8 mouse cellular contexts compared by ENCODE assay signal in genomic region chr6:120492499-120493373, GRCm38 (mm10). TPM values are rescaled to one million over a fixed set of nuclear protein-coding genes. Genes with fewer than 3 reads are reported as not detected.
DNase-seq lines count a peak whose midpoint lies in the region; ATAC-seq lines count a peak whose summit lies in the region.

No protein-coding gene starts in this region.

- H3K4me2 ChIP-seq in hindbrain, embryonic 15.5 days: peak overlapping the region; percentile 80
- peak overlapping the region; percentile 68 for H3K4me2 ChIP-seq in liver, embryonic 16.5 days (ENCODE audit: low read depth, low read length)
- H3K4me2 ChIP-seq in neural tube, embryonic 15.5 days: peak overlapping the region; percentile 78

- peak; percentile 45 for DNase-seq in left cerebral cortex, postnatal 4 days
- no peak for DNase-seq in left cerebral cortex, postnatal 25 days (ENCODE audit: low spot score in 2 of 2)
- DNase-seq in R1 (ENCODE audit: low read depth, low spot score): peak; percentile 61
- peak; percentile 54 for DNase-seq in embryo, embryonic 9.5 days (ENCODE audit: extremely low spot score)

- H3K9ac ChIP-seq in hindbrain, embryonic 15.5 days: peak overlapping the region; percentile 87
- no peak overlapping the region for H3K9ac ChIP-seq in liver, embryonic 16.5 days (ENCODE audit: low read depth, low read length)
- H3K9ac ChIP-seq in neural tube, embryonic 15.5 days (replicated peaks): peak overlapping the region; percentile 87

- peak; percentile 23 for ATAC-seq in hindbrain, embryonic 15.5 days (ENCODE audit: low FRiP score, low read depth)
- ATAC-seq in liver, embryonic 16.5 days (ENCODE audit: low read depth): peak; percentile 20; the same call in 1 of the 2 replicates
- peak; percentile 13 for ATAC-seq in neural tube, embryonic 15.5 days (ENCODE audit: low FRiP score)
- no peak for ATAC-seq in erythroblast, adult 5-6 weeks (replicated peaks; ENCODE audit: low FRiP score, poor library complexity, severe bottlenecking)

- H3K9me3 ChIP-seq in hindbrain, embryonic 15.5 days: no peaks in the 10 kb centered on the region
- no peaks in the 10 kb centered on the region for H3K9me3 ChIP-seq in liver, embryonic 16.5 days (replicated peaks; ENCODE audit: control insufficient read depth, low read length)
- no peaks in the 10 kb centered on the region for H3K9me3 ChIP-seq in neural tube, embryonic 15.5 days (replicated peaks)

- peak overlapping the region; percentile 90 for H3K4me3 ChIP-seq in hindbrain, embryonic 15.5 days
- peak overlapping the region; percentile 52 for H3K4me3 ChIP-seq in liver, embryonic 16.5 days (ENCODE audit: low read depth, low read length)
- peak overlapping the region; percentile 83 for H3K4me3 ChIP-seq in neural tube, embryonic 15.5 days (replicated peaks)

- WGBS in hindbrain, embryonic 15.5 days: under 1% methylated on average over 82 of the region's 95 CpGs
- WGBS in liver, embryonic 16.5 days (ENCODE audit: insufficient replicate concordance): 1% methylated on average over 95 of the region's 95 CpGs
- 1% methylated on average over 71 of the region's 95 CpGs for WGBS in neural tube, embryonic 15.5 days

- peaks cover 62% of the 10 kb centered on the region for H3K4me1 ChIP-seq in hindbrain, embryonic 15.5 days (replicated peaks)
- H3K4me1 ChIP-seq in liver, embryonic 16.5 days (ENCODE audit: control insufficient read depth, low read depth, low read length): peaks cover 19% of the 10 kb centered on the region
- H3K4me1 ChIP-seq in neural tube, embryonic 15.5 days: peaks cover 60% of the 10 kb centered on the region

- no peaks in the 10 kb centered on the region for H3K36me3 ChIP-seq in hindbrain, embryonic 15.5 days
- H3K36me3 ChIP-seq in liver, embryonic 16.5 days (ENCODE audit: control insufficient read depth, insufficient read depth): no peaks in the 10 kb centered on the region
- no peaks in the 10 kb centered on the region for H3K36me3 ChIP-seq in neural tube, embryonic 15.5 days

- H3K27ac ChIP-seq in hindbrain, embryonic 15.5 days (replicated peaks): peak overlapping the region; percentile 97
- no peak overlapping the region for H3K27ac ChIP-seq in liver, embryonic 16.5 days (ENCODE audit: low read length)
- H3K27ac ChIP-seq in neural tube, embryonic 15.5 days (replicated peaks): peak overlapping the region; percentile 96

- no peaks in the 10 kb centered on the region for H3K27me3 ChIP-seq in hindbrain, embryonic 15.5 days
- peaks cover 55% of the 10 kb centered on the region for H3K27me3 ChIP-seq in liver, embryonic 16.5 days (ENCODE audit: control insufficient read depth, insufficient read depth, low read depth, low read length)
- H3K27me3 ChIP-seq in neural tube, embryonic 15.5 days (replicated peaks): no peaks in the 10 kb centered on the region

- intact Hi-C loops in left cerebral cortex, postnatal 4 days (cut with DNase I): no loop called here
- intact Hi-C loops in left cerebral cortex, postnatal 25 days (cut with DNase I): loop anchor here (2.0 kb wide), 1 partner anchor 38 kb away; the partner anchor contains the start of gene Hdhd5

RNA-seq across cellular contexts. Expression of gene Tmem121b, which starts 0.9 kb away (rescaled TPM):
- 10 to 100 TPM; 28.9 to 29.6 TPM for total RNA-seq in left cerebral cortex, postnatal 4 days (2021)
- 10 to 100 TPM; 65.3 to 78.4 TPM for total RNA-seq in left cerebral cortex, postnatal 25 days (2021)
- 2.9 and 3.5 TPM in 2 replicates for polyA plus RNA-seq in hindbrain, embryonic 15.5 days (2015; fragmentation: Nextera tagmentation; extraction: Ambion mirVana)
- polyA plus RNA-seq in liver, embryonic 16.5 days (2015; fragmentation: Nextera tagmentation; extraction: Ambion mirVana): not detected in 2 replicates
- polyA plus RNA-seq in neural tube, embryonic 15.5 days (2015; fragmentation: Nextera tagmentation; extraction: Ambion mirVana): 2.1 and 2.3 TPM in 2 replicates
- not detected in 2 replicates for total RNA-seq in erythroblast, adult 5-6 weeks (2015; ENCODE audit: low replicate concordance)
- not detected in 2 replicates for total RNA-seq in erythroblast, adult 5-6 weeks (2017; ENCODE audit: low replicate concordance)

RNA-seq across cellular contexts. Expression of gene Il17ra, which starts 29.7 kb away (rescaled TPM):
- total RNA-seq in left cerebral cortex, postnatal 4 days (2021): 1 to 10 TPM; 3.3 to 4.1 TPM
- 10 to 100 TPM; 12.1 to 17.0 TPM for total RNA-seq in left cerebral cortex, postnatal 25 days (2021)
- 5.7 and 6.0 TPM in 2 replicates for polyA plus RNA-seq in hindbrain, embryonic 15.5 days (2015; fragmentation: Nextera tagmentation; extraction: Ambion mirVana)
- 11.4 and 13.0 TPM in 2 replicates for polyA plus RNA-seq in liver, embryonic 16.5 days (2015; fragmentation: Nextera tagmentation; extraction: Ambion mirVana)
- 4.0 and 10.4 TPM in 2 replicates for polyA plus RNA-seq in neural tube, embryonic 15.5 days (2015; fragmentation: Nextera tagmentation; extraction: Ambion mirVana)
- 9.4 and 13.8 TPM in 2 replicates for total RNA-seq in erythroblast, adult 5-6 weeks (2015; ENCODE audit: low replicate concordance)
- 7.8 and 13.9 TPM in 2 replicates for total RNA-seq in erythroblast, adult 5-6 weeks (2017; ENCODE audit: low replicate concordance)

RNA-seq across cellular contexts. Expression of gene Hdhd5, which starts 38.4 kb away (rescaled TPM):
- 10 to 100 TPM; 27.1 to 31.6 TPM for total RNA-seq in left cerebral cortex, postnatal 4 days (2021)
- 10 to 100 TPM; 33.0 to 37.0 TPM for total RNA-seq in left cerebral cortex, postnatal 25 days (2021)
- 15.4 and 15.6 TPM in 2 replicates for polyA plus RNA-seq in hindbrain, embryonic 15.5 days (2015; fragmentation: Nextera tagmentation; extraction: Ambion mirVana)
- polyA plus RNA-seq in liver, embryonic 16.5 days (2015; fragmentation: Nextera tagmentation; extraction: Ambion mirVana): 8.9 and 9.5 TPM in 2 replicates
- 16.8 and 18.8 TPM in 2 replicates for polyA plus RNA-seq in neural tube, embryonic 15.5 days (2015; fragmentation: Nextera tagmentation; extraction: Ambion mirVana)
- 1.3 TPM in 1 of 2 replicates, not detected in the other for total RNA-seq in erythroblast, adult 5-6 weeks (2015; ENCODE audit: low replicate concordance)
- 0.26 and 2.5 TPM in 2 replicates for total RNA-seq in erythroblast, adult 5-6 weeks (2017; ENCODE audit: low replicate concordance)

Comparison
In these comparisons a context has a peak if more than half of its experiments do, and no peak if none do; other contexts are left out.
1. DNase-seq: peak in left cerebral cortex, postnatal 4 days (single experiment), R1 (single experiment) and embryo, embryonic 9.5 days (single experiment); none in left cerebral cortex, postnatal 25 days (0 of 2).
2. RNA of gene Tmem121b, which starts 0.9 kb away (total RNA-seq): 65.3 to 78.4 TPM in left cerebral cortex, postnatal 25 days and 28.9 to 29.6 TPM in left cerebral cortex, postnatal 4 days; not detected in erythroblast, adult 5-6 weeks; every median in the first group is over 10 times any median in the second.
3. RNA of gene Hdhd5, which starts 38.4 kb away (total RNA-seq): 33.0 to 37.0 TPM in left cerebral cortex, postnatal 25 days and 27.1 to 31.6 TPM in left cerebral cortex, postnatal 4 days; 0.26 to 2.5 TPM in erythroblast, adult 5-6 weeks; every median in the first group is over 4 times any median in the second.
4. Peak in every context shown above with its lines, with median percentiles within 50 percentile points of each other: H3K4me2 ChIP-seq and H3K4me3 ChIP-seq.